Mouse (Mus musculus) small intestine, adult 2 months (tissue): ENCODE results near the gene Use1. TPM values are rescaled to one million over a fixed set of nuclear protein-coding genes. Genes with fewer than 3 reads are reported as not detected.
A peak's percentile ranks its signal among the peaks of the same experiment; 100 is the strongest.

ENCODE experiments used
- H3K27ac ChIP-seq: fragments of 200-500 bp; 2 replicates; pipeline ENCODE4 v1.5.1; 2012; ENCODE audit warnings: low read depth, low read length, control low read depth, inconsistent platforms; ENCODE audit not compliant: insufficient read depth
- H3K27me3 ChIP-seq: fragments of 200-500 bp; 2 replicates; pipeline ENCODE4 v1.6.1; 2012; ENCODE audit warnings: mild to moderate bottlenecking, moderate library complexity, low read length, inconsistent platforms; ENCODE audit not compliant: control insufficient read depth, insufficient read depth
- H3K36me3 ChIP-seq: fragments of 200-500 bp; 2 replicates; pipeline ENCODE4 v1.6.1; 2012; ENCODE audit warnings: mild to moderate bottlenecking, low read length, control low read depth, inconsistent platforms; ENCODE audit not compliant: control insufficient read depth, insufficient read depth
- H3K4me1 ChIP-seq: fragments of 200-500 bp; 2 replicates; pipeline ENCODE4 v1.6.1; 2012; ENCODE audit warnings: low read length, inconsistent platforms, mixed read lengths; ENCODE audit not compliant: control insufficient read depth, insufficient read depth, insufficient read length
- H3K4me3 ChIP-seq: fragments of 200-500 bp; 2 replicates; pipeline ENCODE4 v1.5.1; 2012; ENCODE audit warnings: low read depth, mild to moderate bottlenecking, control low read depth, inconsistent platforms, low read length, moderate library complexity
- CTCF ChIP-seq: fragments of 200-500 bp; IDR thresholded peaks from 2 replicates; pipeline ENCODE4 v1.5.1; 2012; ENCODE audit warnings: low read depth, mild to moderate bottlenecking, control low read depth, inconsistent platforms, low read length, moderate library complexity, mixed read lengths; ENCODE audit not compliant: insufficient replicate concordance, insufficient read length; ENCODE audit errors: extremely low read depth
- POLR2A ChIP-seq: fragments of 200-500 bp; IDR thresholded peaks from 2 replicates; pipeline ENCODE4 v1.6.1; 2012; ENCODE audit warnings: low read depth, mild to moderate bottlenecking, control low read depth, inconsistent platforms, low read length, moderate library complexity
- WGBS: fragments of 180-500 bp; shearing (Covaris S2); methylation state at CpG from one replicate; pipeline ENCODE4 v1.1.7; 2018; 5-methylcytosine and 5-hydroxymethylcytosine counted together
- polyA plus RNA-seq: library from polyadenylated mRNA; depleted of rRNA; stranded (reverse); fragments of >200 nt; gene quantifications from 2 replicates; pipeline ENCODE4 v1.2.3, GENCODE M21; 2012

The Use1 gene
- polyA plus RNA-seq, 1 experiment, result 101 TPM

DNA sequence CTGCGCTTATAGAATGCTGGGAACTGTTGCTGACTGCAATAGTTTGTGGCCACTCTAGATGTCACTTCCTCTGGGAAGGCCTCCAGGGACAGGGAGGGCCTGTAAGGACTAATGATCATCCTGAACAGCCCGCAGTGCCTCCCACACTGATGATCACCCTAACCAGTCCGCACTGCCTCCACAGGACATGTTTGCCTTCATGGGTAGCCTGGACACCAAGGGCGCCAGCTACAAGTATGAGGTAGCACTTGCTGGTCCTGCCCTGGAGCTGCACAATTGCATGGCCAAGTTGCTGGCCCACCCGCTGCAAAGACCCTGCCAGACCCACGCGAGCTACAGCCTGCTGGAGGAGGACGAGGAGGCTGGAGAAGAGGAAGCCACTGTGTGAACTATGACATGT, 37.4 kb downstream of the Use1 start:
- 86% methylated on average over 8 of the region's 8 CpGs for WGBS
- TF ChIP-seq CTCF, result no peak
- TF ChIP-seq POLR2A, result no peak
- H3K4me1 ChIP-seq, result peaks cover 36% of the 10 kb centered on the region
- H3K27me3 ChIP-seq, result no peaks in the 10 kb centered on the region
- H3K36me3 ChIP-seq, result peaks cover 6% of the 10 kb centered on the region; the same call in 1 of the 2 replicates
- 0 out of 2 replicates have a peak overlapping the region, but pooled peaks have one; percentile 49 for H3K27ac ChIP-seq
- H3K4me3 ChIP-seq, result no peak overlapping the region

- no peak overlapping the region for H3K4me3 ChIP-seq
Observed at GRCm38 (mm10) chr8:71404951-71405351, 38.3 kb downstream of the Use1 start.

GRCm38 (mm10) chr8:71405401-71406098, 38.9 kb downstream of the Use1 start, which contains the start of gene Ankle1:
TSS of gene Ankle1 (plus strand) at chr8:71406010.
- H3K4me1 ChIP-seq, result peaks cover 36% of the 10 kb centered on the region
- no peaks in the 10 kb centered on the region for H3K27me3 ChIP-seq
- no peak within 1 kb of the TSS for H3K27ac ChIP-seq
- 0 out of 2 replicates have a peak, but pooled peaks cover 2% of the 10 kb centered on the region for H3K36me3 ChIP-seq
- WGBS, result 9% methylated on average over 33 of the region's 33 CpGs
- TF ChIP-seq CTCF, result peak; percentile 46; the same call in 1 of the 2 replicates
- peak; percentile 70; the same call in 1 of the 2 replicates for TF ChIP-seq POLR2A
- peak within 1 kb of the TSS; percentile 68 for H3K4me3 ChIP-seq

More at GRCm38 (mm10) chr8:71404951-71405351, 38.3 kb downstream of the Use1 start:
- peaks cover 36% of the 10 kb centered on the region for H3K4me1 ChIP-seq
- 76% methylated on average over 9 of the region's 9 CpGs for WGBS
- no peak overlapping the region for H3K27ac ChIP-seq
- TF ChIP-seq CTCF, result no peak
- peaks cover 2% of the 10 kb centered on the region; the same call in 1 of the 2 replicates for H3K36me3 ChIP-seq
- H3K27me3 ChIP-seq, result no peaks in the 10 kb centered on the region

GRCm38 (mm10) chr8:71406099-71407015, 39.7 kb downstream of the Use1 start:
- no peak overlapping the region for H3K27ac ChIP-seq
- WGBS, result under 1% methylated on average over 55 of the region's 55 CpGs
- H3K4me1 ChIP-seq, result peaks cover 37% of the 10 kb centered on the region
- H3K27me3 ChIP-seq, result no peaks in the 10 kb centered on the region
- TF ChIP-seq CTCF (peak; percentile 68), POLR2A (no peak)
- H3K4me3 ChIP-seq, result peak overlapping the region; percentile 68
- 0 out of 2 replicates have a peak, but pooled peaks cover 2% of the 10 kb centered on the region for H3K36me3 ChIP-seq

DNA sequence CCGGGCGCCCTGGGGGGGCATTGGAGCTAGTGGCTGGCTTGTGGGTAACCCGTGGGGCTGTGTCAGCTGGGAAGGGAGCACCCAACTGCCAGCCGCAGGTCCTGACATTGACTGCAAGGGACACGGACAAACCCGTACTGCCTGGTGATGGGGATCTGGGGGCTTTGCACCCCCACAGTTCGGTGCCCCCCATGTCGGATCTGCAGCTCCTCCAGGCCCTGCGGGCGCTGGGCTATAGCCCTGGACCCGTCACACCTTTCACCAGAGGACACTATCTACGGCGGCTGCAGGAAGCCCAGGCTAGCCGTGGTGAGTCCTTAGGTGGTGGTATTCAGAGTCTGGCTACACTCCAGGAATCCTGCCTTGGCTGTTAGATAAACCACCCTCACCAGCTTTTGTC, 40.8 kb downstream of the Use1 start:
- no peak overlapping the region for H3K4me3 ChIP-seq

DNA sequence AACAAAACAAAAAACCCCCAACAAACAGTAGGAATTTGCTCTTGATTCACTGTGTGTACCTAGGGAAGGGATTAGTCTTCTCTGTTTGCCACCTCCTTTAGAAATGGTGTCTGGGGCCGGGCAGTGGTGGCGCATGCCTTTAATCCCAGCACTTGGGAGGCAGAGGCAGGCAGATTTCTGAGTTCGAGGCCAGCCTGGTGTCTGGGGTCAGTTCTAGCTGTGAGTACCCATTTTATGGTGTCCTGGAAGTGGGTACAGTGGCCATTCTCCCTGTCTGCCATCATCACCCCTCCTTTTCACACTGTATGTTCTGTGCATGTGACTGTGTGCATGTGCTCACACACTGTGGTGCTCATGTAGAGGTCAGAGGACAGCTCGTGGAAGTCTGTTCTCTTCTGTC, 41.6 kb downstream of the Use1 start:
- no peak overlapping the region for H3K4me3 ChIP-seq
- WGBS, result 90% methylated on average over 4 of the region's 4 CpGs
- 0 out of 2 replicates have a peak, but pooled peaks cover 2% of the 10 kb centered on the region for H3K36me3 ChIP-seq
- H3K4me1 ChIP-seq, result peaks cover 32% of the 10 kb centered on the region
- H3K27ac ChIP-seq, result no peak overlapping the region
- TF ChIP-seq CTCF (no peak), POLR2A (no peak)
- no peaks in the 10 kb centered on the region for H3K27me3 ChIP-seq

More for the DNA sequence above, 40.8 kb downstream of the Use1 start:
- peaks cover 40% of the 10 kb centered on the region for H3K4me1 ChIP-seq
- H3K36me3 ChIP-seq, result 0 out of 2 replicates have a peak, but pooled peaks cover 2% of the 10 kb centered on the region
- TF ChIP-seq POLR2A (no peak), CTCF (no peak)
- no peak overlapping the region for H3K27ac ChIP-seq
- H3K27me3 ChIP-seq, result no peaks in the 10 kb centered on the region
- 92% methylated on average over 14 of the region's 14 CpGs for WGBS
